Mouse (Mus musculus): Measurements from ENCODE around the gene Spaca6.

DNA sequence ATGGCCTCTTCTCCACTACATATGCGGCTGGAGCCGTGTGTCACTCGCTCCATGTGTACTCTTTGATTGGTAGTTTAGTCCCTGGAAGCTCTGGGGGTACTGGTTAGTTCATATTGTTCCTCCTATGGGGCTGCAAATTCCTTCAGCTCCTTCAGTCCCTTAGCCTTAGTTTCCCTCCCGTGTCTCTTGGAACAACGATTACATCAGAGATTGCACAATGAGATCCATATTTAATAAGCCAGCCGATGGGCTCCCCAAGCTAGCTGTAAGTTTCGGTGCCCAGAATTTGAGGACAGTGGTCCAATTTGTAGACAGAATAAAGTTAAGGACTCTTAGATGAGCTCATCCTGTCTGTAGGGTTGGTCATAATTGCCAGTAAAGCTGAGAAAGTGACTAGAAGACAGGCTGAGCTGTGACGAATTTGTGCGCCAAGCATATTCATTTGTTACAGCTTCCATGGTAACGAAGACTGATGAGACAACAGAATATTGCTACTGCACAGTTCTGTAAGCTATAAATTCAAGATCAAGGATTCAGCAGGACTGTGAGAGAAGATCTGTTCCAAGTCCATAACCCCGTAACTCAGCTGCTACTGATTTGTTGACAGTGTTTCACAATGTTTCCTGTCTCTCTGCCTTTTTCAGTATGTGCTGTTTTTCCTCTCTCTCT lies 40.0 kb downstream of the Spaca6 start:
- TF ChIP-seq POLR2A (IDR thresholded peaks at IDR 0.05; ENCODE audit: insufficient read depth, low read depth, low read length) (no peak), CTCF (IDR thresholded peaks at IDR 0.05; ENCODE audit: insufficient read depth, low read depth, low read length) (no peak)
